In genomic region chr1:76724453-76724852, GRCm38 (mm10) we compare ENCODE assay signal across 9 mouse cellular contexts.
DNase-seq lines count a peak whose midpoint lies in the region; ATAC-seq lines count a peak whose summit lies in the region.
"Had no signal": no experiment of that assay in that cellular context is flagged by ENCODE, and none has a peak within 500 bp of the region (broad histone marks: within the 10 kb centered on the region; RNA-seq: fewer than 3 reads in every experiment).

No protein-coding gene starts in this region.

- no peak overlapping the region for H3K27ac ChIP-seq in kidney, embryonic 15.5 days
- H3K27ac ChIP-seq: midbrain, embryonic 12.5 days had no signal

- no peak for ATAC-seq in kidney, embryonic 15.5 days (replicated peaks; ENCODE audit: low FRiP score)

- no peaks in the 10 kb centered on the region for H3K27me3 ChIP-seq in kidney, embryonic 15.5 days
- H3K27me3 ChIP-seq: midbrain, embryonic 12.5 days had no signal

- H3K4me1 ChIP-seq in kidney, embryonic 15.5 days, result no peaks in the 10 kb centered on the region
- H3K4me1 ChIP-seq: midbrain, embryonic 12.5 days had no signal

- H3K4me3 ChIP-seq in kidney, embryonic 15.5 days (replicated peaks), result no peak overlapping the region
- H3K4me3 ChIP-seq: midbrain, embryonic 12.5 days had no signal

- no peaks in the 10 kb centered on the region for H3K36me3 ChIP-seq in kidney, embryonic 15.5 days
- H3K36me3 ChIP-seq: midbrain, embryonic 12.5 days had no signal

- peak; percentile 2 for DNase-seq in kidney, adult 18-20 months
- DNase-seq in adrenal gland, postnatal 14 days, result peak; percentile 21
- peak; percentile 2 to 4 for DNase-seq in gastrocnemius, adult 8-10 months (ENCODE audit: low spot score in 2 of 2)
- DNase-seq in lung, adult 18-20 months, result peak; percentile 8 to 31
- DNase-seq in spleen, adult 18-20 months, result no peak
- DNase-seq in cerebellum, adult 11-12 months, result no peak
- DNase-seq: thymus, postnatal 25 days had no signal

- H3K4me2 ChIP-seq in kidney, embryonic 15.5 days, result no peak overlapping the region
- H3K4me2 ChIP-seq: midbrain, embryonic 12.5 days had no signal

- 75% methylated on average over 3 of the region's 3 CpGs for WGBS in kidney, embryonic 15.5 days

- no peaks in the 10 kb centered on the region for H3K9me3 ChIP-seq in kidney, embryonic 15.5 days (replicated peaks)
- H3K9me3 ChIP-seq: midbrain, embryonic 12.5 days had no signal

- no peak overlapping the region for H3K9ac ChIP-seq in kidney, embryonic 15.5 days
- H3K9ac ChIP-seq: midbrain, embryonic 12.5 days had no signal

Comparison
In these comparisons a context has a peak if more than half of its experiments do, and no peak if none do; other contexts are left out.
1. DNase-seq: peak in kidney, adult 18-20 months (single experiment), adrenal gland, postnatal 14 days (single experiment), gastrocnemius, adult 8-10 months (2 of 2) and lung, adult 18-20 months (2 of 2); none in spleen, adult 18-20 months (0 of 2) and cerebellum, adult 11-12 months (single experiment).